In genomic region chr5:106449720-106450425, GRCm38 (mm10) we compare ENCODE assay signal across 21 mouse cellular contexts. TPM values are rescaled to one million over a fixed set of nuclear protein-coding genes. Genes with fewer than 3 reads are reported as not detected.
DNase-seq lines count a peak whose midpoint lies in the region; ATAC-seq lines count a peak whose summit lies in the region.
"Had no signal": no experiment of that assay in that cellular context is flagged by ENCODE, and none has a peak within 500 bp of the region (broad histone marks: within the 10 kb centered on the region; RNA-seq: fewer than 3 reads in every experiment).

No protein-coding gene starts in this region.

- peak; percentile 37 for DNase-seq in cerebellum, adult 11-12 months
- DNase-seq in hindbrain, embryonic 10.5 days (ENCODE audit: low spot score), result peak; percentile 17
- DNase-seq in cerebellum, postnatal 10 days, result peak; percentile 39 to 40
- DNase-seq in adrenal gland, postnatal 36 days, result no peak
- DNase-seq in adrenal gland, adult 2 months, result no peak
- DNase-seq: adrenal gland, postnatal 25 days; gastrocnemius, postnatal 10 days; heart, postnatal 10 days; kidney, adult 8-10 months; kidney, postnatal 4 days; liver, embryonic 13.5 days; lung, postnatal 36 days; retina, postnatal 1 day; thymus, adult 2 months had no signal

- H3K9me3 ChIP-seq in hindbrain, embryonic 10.5 days, result no peaks in the 10 kb centered on the region
- no peaks in the 10 kb centered on the region for H3K9me3 ChIP-seq in hindbrain, embryonic 12.5 days (replicated peaks)
- H3K9me3 ChIP-seq in midbrain, embryonic 13.5 days, result no peaks in the 10 kb centered on the region
- H3K9me3 ChIP-seq: embryonic facial prominence, embryonic 15.5 days; liver, embryonic 13.5 days had no signal

- WGBS in hindbrain, embryonic 10.5 days, result 9% methylated on average over 4 of the region's 4 CpGs
- 19% methylated on average over 4 of the region's 4 CpGs for WGBS in hindbrain, embryonic 12.5 days
- 20% methylated on average over 4 of the region's 4 CpGs for WGBS in midbrain, embryonic 13.5 days

- H3K27me3 ChIP-seq in hindbrain, embryonic 10.5 days (ENCODE audit: insufficient read depth, poor library complexity, severe bottlenecking), result peaks cover 100% of the 10 kb centered on the region
- H3K27me3 ChIP-seq in hindbrain, embryonic 12.5 days, result peaks cover 96% of the 10 kb centered on the region
- peaks cover 92% of the 10 kb centered on the region for H3K27me3 ChIP-seq in midbrain, embryonic 13.5 days

- H3K27ac ChIP-seq in hindbrain, embryonic 10.5 days, result no peak overlapping the region
- no peak overlapping the region for H3K27ac ChIP-seq in hindbrain, embryonic 12.5 days
- peak overlapping the region; percentile 32; the same call in 1 of the 2 replicates for H3K27ac ChIP-seq in midbrain, embryonic 13.5 days
- H3K27ac ChIP-seq: embryonic facial prominence, embryonic 15.5 days; liver, embryonic 13.5 days had no signal

- no peak for ATAC-seq in cerebellum, adult (ENCODE audit: insufficient number of reproducible peaks, low FRiP score, low TSS enrichment)
- no peak for ATAC-seq in hindbrain, embryonic 12.5 days (ENCODE audit: low FRiP score)
- no peak for ATAC-seq in midbrain, embryonic 13.5 days

- no peak overlapping the region for H3K9ac ChIP-seq in hindbrain, embryonic 12.5 days
- 0 out of 2 replicates have a peak overlapping the region, but pooled peaks have one; percentile 25 for H3K9ac ChIP-seq in midbrain, embryonic 13.5 days (replicated peaks)
- H3K9ac ChIP-seq: embryonic facial prominence, embryonic 15.5 days; liver, embryonic 13.5 days had no signal

- H3K36me3 ChIP-seq in hindbrain, embryonic 10.5 days, result no peaks in the 10 kb centered on the region
- no peaks in the 10 kb centered on the region for H3K36me3 ChIP-seq in hindbrain, embryonic 12.5 days
- H3K36me3 ChIP-seq in midbrain, embryonic 13.5 days, result no peaks in the 10 kb centered on the region
- H3K36me3 ChIP-seq: embryonic facial prominence, embryonic 15.5 days; liver, embryonic 13.5 days had no signal

- H3K4me2 ChIP-seq in hindbrain, embryonic 12.5 days (replicated peaks), result no peak overlapping the region
- peak overlapping the region; percentile 59 for H3K4me2 ChIP-seq in midbrain, embryonic 13.5 days (replicated peaks)
- H3K4me2 ChIP-seq: embryonic facial prominence, embryonic 15.5 days; liver, embryonic 13.5 days had no signal

- no peak overlapping the region for H3K4me3 ChIP-seq in hindbrain, embryonic 10.5 days
- no peak overlapping the region for H3K4me3 ChIP-seq in hindbrain, embryonic 12.5 days
- peak overlapping the region; percentile 42 for H3K4me3 ChIP-seq in midbrain, embryonic 13.5 days (replicated peaks)
- H3K4me3 ChIP-seq: embryonic facial prominence, embryonic 15.5 days; liver, embryonic 13.5 days had no signal

- peaks cover 30% of the 10 kb centered on the region for H3K4me1 ChIP-seq in hindbrain, embryonic 10.5 days (replicated peaks)
- peaks cover 20% of the 10 kb centered on the region for H3K4me1 ChIP-seq in hindbrain, embryonic 12.5 days
- H3K4me1 ChIP-seq in midbrain, embryonic 13.5 days (replicated peaks), result peaks cover 38% of the 10 kb centered on the region
- H3K4me1 ChIP-seq: liver, embryonic 13.5 days had no signal

RNA-seq across cellular contexts. Expression of gene Barhl2, which starts 8.1 kb away (rescaled TPM):
- polyA plus RNA-seq in hindbrain, embryonic 10.5 days (2016; fragmentation: Nextera tagmentation; extraction: Ambion mirVana), result 1.1 and 1.4 TPM in 2 replicates
- 1.3 and 1.4 TPM in 2 replicates for polyA plus RNA-seq in hindbrain, embryonic 12.5 days (2016; fragmentation: Nextera tagmentation; extraction: Ambion mirVana)
- polyA plus RNA-seq in midbrain, embryonic 13.5 days (2015; fragmentation: Nextera tagmentation; extraction: Ambion mirVana), result 12.9 and 14.4 TPM in 2 replicates
- not detected for total RNA-seq in adrenal gland, postnatal 36 days (2021)
- not detected for total RNA-seq in adrenal gland, adult 2 months (2021)
- not detected in 2 replicates for polyA plus RNA-seq in adrenal gland, adult 2 months (2012; rRNA removed)
- total RNA-seq: adrenal gland, postnatal 25 days; gastrocnemius, postnatal 10 days; heart, adult 8-10 months; heart, postnatal 10 days; monocyte, adult 5-6 weeks; neutrophil, adult 5-6 weeks had no signal
- polyA plus RNA-seq: embryonic facial prominence, embryonic 15.5 days; liver, embryonic 13.5 days; thymus, adult 2 months had no signal

Comparison
In these comparisons a context has a peak if more than half of its experiments do, and no peak if none do; other contexts are left out.
1. DNase-seq: peak in cerebellum, adult 11-12 months (single experiment), hindbrain, embryonic 10.5 days (single experiment) and cerebellum, postnatal 10 days (2 of 2); none in adrenal gland, postnatal 36 days (0 of 2) and adrenal gland, adult 2 months (single experiment).